Mouse (Mus musculus): Measurements from ENCODE around the gene Gm10408. TPM values are rescaled to one million over a fixed set of nuclear protein-coding genes. Genes with fewer than 3 reads are reported as not detected.
"Not testable (repeated sequence)": the region's sequence is repeated elsewhere in the genome, so short reads cannot be mapped to it uniquely, and the experiment has no call there.

The Gm10408 gene
- polyA plus RNA-seq (2016; fragmentation: Nextera tagmentation; extraction: Ambion mirVana): not detected in 2 replicates

- ATAC-seq (ENCODE audit: low FRiP score); H3K4me1 ChIP-seq; H3K36me3 ChIP-seq (replicated peaks); H3K9me3 ChIP-seq; H3K4me2 ChIP-seq; H3K27ac ChIP-seq; H3K9ac ChIP-seq; H3K4me3 ChIP-seq (replicated peaks); H3K27me3 ChIP-seq: not testable (repeated sequence)
- WGBS: no CpG with 5 or more reads among the region's 3 CpGs
Measured at GRCm38 (mm10) chr14:3449079-3449478, at the start of gene Gm10408. Gene Gm10408 (plus strand): TSS chr14:3449379.

DNA sequence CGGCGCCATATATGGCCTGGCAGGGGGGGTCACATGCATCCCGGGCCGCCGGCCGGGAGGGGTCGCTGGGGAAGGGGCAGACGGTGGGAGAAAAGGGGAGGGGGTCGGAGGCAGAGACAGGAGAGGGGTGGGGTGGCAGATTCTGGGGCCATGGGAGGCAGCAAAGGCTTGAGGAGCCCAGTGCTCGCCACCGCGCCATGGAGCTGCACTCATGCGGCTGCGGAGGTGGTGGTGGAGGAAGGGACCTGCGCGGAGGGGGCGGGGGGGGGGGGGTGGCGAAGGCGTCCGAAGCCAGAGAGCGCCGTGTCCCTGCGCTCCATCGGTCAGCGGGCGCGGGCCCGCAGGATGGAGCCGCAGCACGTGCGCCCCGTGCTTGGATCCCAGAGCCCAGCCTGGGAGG is 36.9 kb upstream of the Gm10408 start, which contains the start of gene Gm10409:
Gene Gm10409 (plus strand): TSS at position 301 of the 400 bp plus-strand sequence.
- WGBS: no CpG with 5 or more reads among the region's 32 CpGs
- not testable (repeated sequence) for H3K9me3 ChIP-seq; H3K36me3 ChIP-seq (replicated peaks); H3K4me3 ChIP-seq (replicated peaks); H3K9ac ChIP-seq; ATAC-seq (ENCODE audit: low FRiP score); H3K27me3 ChIP-seq; H3K4me1 ChIP-seq; H3K4me2 ChIP-seq; H3K27ac ChIP-seq

GRCm38 (mm10) chr14:3427803-3428202 is 21.4 kb upstream of the Gm10408 start, which contains the start of gene Gm3005:
Gene Gm3005 (plus strand): TSS chr14:3428103.
- WGBS: no CpG with 5 or more reads among the region's 2 CpGs

More at GRCm38 (mm10) chr14:3427803-3428202, 21.4 kb upstream of the Gm10408 start, which contains the start of gene Gm3005:
- H3K27ac ChIP-seq; H3K36me3 ChIP-seq (replicated peaks); H3K27me3 ChIP-seq; H3K9me3 ChIP-seq; H3K4me2 ChIP-seq; H3K4me1 ChIP-seq; H3K4me3 ChIP-seq (replicated peaks); ATAC-seq (ENCODE audit: low FRiP score); H3K9ac ChIP-seq: not testable (repeated sequence)

Other genes starting within 250 kb of the Gm10408 start
- gene D830030K20Rik, start 240.9 kb upstream of the Gm10408 start, polyA plus RNA-seq (2016; fragmentation: Nextera tagmentation; extraction: Ambion mirVana): 12.3 and 13.7 TPM in 2 replicates
- 0.65 TPM in 1 of 2 replicates, not detected in the other for gene Gm2956, start 116.8 kb upstream of the Gm10408 start, polyA plus RNA-seq (2016; fragmentation: Nextera tagmentation; extraction: Ambion mirVana)
- gene Gm10413, start 54.3 kb upstream of the Gm10408 start, polyA plus RNA-seq (2016; fragmentation: Nextera tagmentation; extraction: Ambion mirVana): not detected in 2 replicates
- gene Gm10409, start 36.8 kb upstream of the Gm10408 start, polyA plus RNA-seq (2016; fragmentation: Nextera tagmentation; extraction: Ambion mirVana): 3.7 and 4.5 TPM in 2 replicates
- 2.2 TPM in 2 replicates for gene Gm3005, start 21.3 kb upstream of the Gm10408 start, polyA plus RNA-seq (2016; fragmentation: Nextera tagmentation; extraction: Ambion mirVana)
- not detected in 2 replicates for gene Gm3012, start 185.1 kb downstream of the Gm10408 start, polyA plus RNA-seq (2016; fragmentation: Nextera tagmentation; extraction: Ambion mirVana)
- gene Gm3020, start 202.7 kb downstream of the Gm10408 start, polyA plus RNA-seq (2016; fragmentation: Nextera tagmentation; extraction: Ambion mirVana): 3.7 and 4.5 TPM in 2 replicates
- not detected in 2 replicates for gene Gm3043, start 239.4 kb downstream of the Gm10408 start, polyA plus RNA-seq (2016; fragmentation: Nextera tagmentation; extraction: Ambion mirVana)

Measured in forebrain, embryonic 12.5 days (tissue).